Mouse (Mus musculus): ENCODE data around the gene Prpf4. TPM values are rescaled to one million over a fixed set of nuclear protein-coding genes. Genes with fewer than 3 reads are reported as not detected.

The Prpf4 gene
- polyA plus RNA-seq, 1 experiment: 14.1 TPM

DNA sequence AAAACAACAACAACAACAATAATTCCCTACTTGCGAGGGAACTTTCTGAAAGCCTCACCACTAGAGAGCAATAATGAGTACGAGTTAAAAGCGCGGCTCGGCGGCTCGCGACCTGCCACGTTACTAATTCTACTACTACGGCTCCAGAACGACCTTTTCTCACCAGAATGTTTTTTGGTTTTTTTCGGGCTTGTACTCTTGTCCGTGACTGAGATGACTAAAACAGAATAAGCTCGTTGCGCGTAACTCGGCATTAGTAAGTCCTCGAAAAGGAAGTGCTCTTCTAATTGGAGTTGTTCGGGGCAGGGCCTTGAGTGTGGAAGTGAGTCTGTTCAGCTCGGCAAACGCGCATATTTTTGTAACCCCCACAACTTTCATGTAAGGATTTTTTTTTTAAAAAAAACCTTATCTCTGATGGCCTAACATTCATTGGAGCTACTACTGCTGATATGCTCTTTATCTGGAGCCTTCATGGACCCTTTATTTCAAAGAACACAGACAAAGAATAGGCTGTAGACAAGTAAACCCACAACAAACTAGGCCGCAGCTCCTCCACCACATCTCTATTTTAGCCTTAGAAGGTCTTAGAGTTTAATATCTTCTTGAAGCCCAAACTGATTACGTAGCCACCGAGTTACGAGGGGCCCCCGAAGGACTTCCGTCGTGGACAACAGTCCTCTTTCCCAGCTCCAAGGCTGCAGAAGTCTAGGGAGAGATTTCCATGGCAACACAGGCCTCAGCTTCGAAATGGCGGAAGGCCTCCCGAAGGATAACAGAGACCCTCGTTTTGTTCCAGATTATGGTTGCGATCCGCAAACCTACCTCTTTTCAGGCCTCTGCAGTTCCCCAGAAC lies 641 bp upstream of the Prpf4 start:
- TF ChIP-seq POLR2A (IDR thresholded peaks at IDR 0.05; ENCODE audit: low read depth, low read length) (peak; percentile 46), CTCF (IDR thresholded peaks at IDR 0.05; ENCODE audit: borderline replicate concordance, insufficient read depth, low read length) (no peak)
- peak overlapping the region; percentile 94 for H3K27ac ChIP-seq (ENCODE audit: insufficient read depth, low read length)
- peak overlapping the region; percentile 75 for H3K4me3 ChIP-seq (ENCODE audit: insufficient read depth, low read length)
- H3K4me1 ChIP-seq (ENCODE audit: control insufficient read depth, insufficient read depth, low read length): no peaks in the 10 kb centered on the region

- TF ChIP-seq CTCF (IDR thresholded peaks at IDR 0.05; ENCODE audit: borderline replicate concordance, insufficient read depth, low read length) (no peak), POLR2A (IDR thresholded peaks at IDR 0.05; ENCODE audit: low read depth, low read length) (no peak)
- H3K4me1 ChIP-seq (ENCODE audit: control insufficient read depth, insufficient read depth, low read length): no peaks in the 10 kb centered on the region
- peak overlapping the region; percentile 90 for H3K4me3 ChIP-seq (ENCODE audit: insufficient read depth, low read length)
- H3K27ac ChIP-seq (ENCODE audit: insufficient read depth, low read length): no peak overlapping the region
Observed at GRCm38 (mm10) chr4:62409615-62410014, 1.0 kb downstream of the Prpf4 start.

- no peak for TF ChIP-seq POLR2A (IDR thresholded peaks at IDR 0.05; ENCODE audit: low read depth, low read length)
- TF ChIP-seq CTCF (IDR thresholded peaks at IDR 0.05; ENCODE audit: borderline replicate concordance, insufficient read depth, low read length): no peak
- peak overlapping the region; percentile 90 for H3K4me3 ChIP-seq (ENCODE audit: insufficient read depth, low read length)
- H3K27ac ChIP-seq (ENCODE audit: insufficient read depth, low read length): no peak overlapping the region
- H3K4me1 ChIP-seq (ENCODE audit: control insufficient read depth, insufficient read depth, low read length): no peaks in the 10 kb centered on the region
Observed at GRCm38 (mm10) chr4:62410325-62410724, 1.7 kb downstream of the Prpf4 start.

- TF ChIP-seq POLR2A (IDR thresholded peaks at IDR 0.05; ENCODE audit: low read depth, low read length) (no peak), CTCF (IDR thresholded peaks at IDR 0.05; ENCODE audit: borderline replicate concordance, insufficient read depth, low read length) (no peak)
- H3K4me1 ChIP-seq (ENCODE audit: control insufficient read depth, insufficient read depth, low read length): no peaks in the 10 kb centered on the region
- H3K4me3 ChIP-seq (ENCODE audit: insufficient read depth, low read length): no peak overlapping the region
- no peak overlapping the region for H3K27ac ChIP-seq (ENCODE audit: insufficient read depth, low read length)
Observed at GRCm38 (mm10) chr4:62411606-62412005, 3.0 kb downstream of the Prpf4 start.

- Histone ChIP-seq H3K27ac (ENCODE audit: insufficient read depth, low read length) (no peak overlapping the region), H3K4me1 (ENCODE audit: control insufficient read depth, insufficient read depth, low read length) (no peaks in the 10 kb centered on the region)
- TF ChIP-seq POLR2A (IDR thresholded peaks at IDR 0.05; ENCODE audit: low read depth, low read length): no peak
- TF ChIP-seq CTCF (IDR thresholded peaks at IDR 0.05; ENCODE audit: borderline replicate concordance, insufficient read depth, low read length): no peak
Observed at GRCm38 (mm10) chr4:62418448-62418847, 9.9 kb downstream of the Prpf4 start.

DNA sequence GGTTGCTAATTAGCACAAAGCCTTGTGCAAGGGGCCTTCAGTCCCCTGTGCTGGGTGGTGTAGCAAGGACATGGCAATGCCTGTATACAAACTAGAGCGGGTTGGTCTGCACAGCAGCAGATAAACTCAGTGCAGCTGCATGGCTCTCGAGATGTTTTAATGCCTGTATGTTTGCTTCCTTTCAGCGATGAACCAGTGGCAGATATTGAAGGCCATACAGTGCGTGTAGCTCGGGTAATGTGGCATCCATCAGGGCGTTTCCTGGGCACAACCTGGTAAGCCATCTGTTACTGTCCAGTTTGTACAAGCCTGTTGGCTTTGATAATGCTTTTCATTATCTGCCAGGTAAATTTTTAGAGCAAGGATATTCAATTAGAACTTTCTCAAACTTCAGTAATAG lies 10.5 kb downstream of the Prpf4 start:
- no peak overlapping the region for H3K4me3 ChIP-seq (ENCODE audit: insufficient read depth, low read length)
- TF ChIP-seq CTCF (IDR thresholded peaks at IDR 0.05; ENCODE audit: borderline replicate concordance, insufficient read depth, low read length) (no peak), POLR2A (IDR thresholded peaks at IDR 0.05; ENCODE audit: low read depth, low read length) (no peak)
- no peak overlapping the region for H3K27ac ChIP-seq (ENCODE audit: insufficient read depth, low read length)
- no peaks in the 10 kb centered on the region for H3K4me1 ChIP-seq (ENCODE audit: control insufficient read depth, insufficient read depth, low read length)

More at GRCm38 (mm10) chr4:62418448-62418847, 9.9 kb downstream of the Prpf4 start:
- no peak overlapping the region for H3K4me3 ChIP-seq (ENCODE audit: insufficient read depth, low read length)

DNA sequence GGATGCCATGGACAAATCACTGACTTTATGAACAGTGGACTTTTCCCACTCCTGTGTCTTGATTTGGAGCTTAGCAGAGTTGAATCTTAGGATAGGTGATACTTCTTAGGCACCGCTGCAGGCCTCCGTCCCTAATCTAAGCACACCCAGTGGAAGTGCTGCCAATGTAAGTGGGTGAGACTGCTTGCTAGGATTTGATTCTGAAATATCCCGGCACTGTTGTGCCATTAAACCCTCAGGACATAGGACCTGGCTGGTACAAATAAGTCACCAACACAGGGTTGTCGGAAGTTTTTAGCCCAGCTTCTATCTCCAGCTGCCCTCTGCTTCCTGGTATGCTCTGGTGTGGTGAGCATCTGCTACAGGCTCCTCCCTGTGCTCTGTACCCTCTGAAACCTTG lies 17.3 kb downstream of the Prpf4 start:
- Histone ChIP-seq H3K27ac (ENCODE audit: insufficient read depth, low read length) (no peak overlapping the region), H3K4me3 (ENCODE audit: insufficient read depth, low read length) (no peak overlapping the region), H3K4me1 (ENCODE audit: control insufficient read depth, insufficient read depth, low read length) (no peaks in the 10 kb centered on the region)
- TF ChIP-seq POLR2A (IDR thresholded peaks at IDR 0.05; ENCODE audit: low read depth, low read length): no peak
- TF ChIP-seq CTCF (IDR thresholded peaks at IDR 0.05; ENCODE audit: borderline replicate concordance, insufficient read depth, low read length): no peak

DNA sequence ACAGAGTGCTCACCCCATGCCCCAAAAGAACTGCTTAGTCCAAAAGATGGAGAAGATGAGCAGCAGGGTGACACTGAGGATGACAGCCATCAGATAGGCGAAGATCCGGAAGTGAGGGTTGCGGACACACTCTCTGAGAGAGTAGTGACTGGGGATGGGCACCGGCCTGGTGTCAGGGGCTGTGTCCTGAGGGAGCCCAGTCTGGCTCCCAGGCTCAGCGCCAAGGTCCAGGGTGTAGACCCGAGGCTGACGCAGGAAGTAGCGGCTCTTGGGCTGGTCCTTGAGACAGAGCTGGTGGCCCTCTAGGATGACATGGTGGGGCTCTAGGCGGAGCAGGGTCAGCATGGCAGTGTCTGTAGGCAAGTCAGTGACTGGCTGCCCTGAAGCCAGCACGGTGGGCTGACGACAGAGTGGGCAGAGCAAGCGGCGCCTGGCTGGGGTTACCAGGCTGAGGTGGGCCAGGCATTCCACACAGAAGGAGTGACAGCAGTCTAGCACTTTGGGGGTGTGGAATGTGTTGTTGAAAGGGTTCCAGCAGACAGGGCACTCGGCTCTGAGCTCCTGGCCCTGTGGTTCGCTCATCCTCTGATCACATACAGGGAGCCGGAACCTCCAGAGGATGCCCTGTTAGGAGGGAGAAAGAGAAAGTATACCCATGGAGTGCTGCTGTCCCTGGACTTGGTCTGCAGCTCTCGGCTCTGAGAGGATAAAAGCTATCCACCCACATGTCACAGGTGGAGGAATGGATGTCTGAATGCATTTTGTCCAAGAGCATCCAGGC lies 19.6 kb downstream of the Prpf4 start:
- Histone ChIP-seq H3K4me1 (ENCODE audit: control insufficient read depth, insufficient read depth, low read length) (no peaks in the 10 kb centered on the region), H3K4me3 (ENCODE audit: insufficient read depth, low read length) (no peak overlapping the region), H3K27ac (ENCODE audit: insufficient read depth, low read length) (no peak overlapping the region)
- TF ChIP-seq CTCF (IDR thresholded peaks at IDR 0.05; ENCODE audit: borderline replicate concordance, insufficient read depth, low read length) (no peak), POLR2A (IDR thresholded peaks at IDR 0.05; ENCODE audit: low read depth, low read length) (no peak)

- H3K4me3 ChIP-seq (ENCODE audit: insufficient read depth, low read length): no peak overlapping the region
- H3K27ac ChIP-seq (ENCODE audit: insufficient read depth, low read length): no peak overlapping the region
- TF ChIP-seq CTCF (IDR thresholded peaks at IDR 0.05; ENCODE audit: borderline replicate concordance, insufficient read depth, low read length): no peak
- TF ChIP-seq POLR2A (IDR thresholded peaks at IDR 0.05; ENCODE audit: low read depth, low read length): no peak
- no peaks in the 10 kb centered on the region; the same call in 1 of the 2 replicates for H3K4me1 ChIP-seq (ENCODE audit: control insufficient read depth, insufficient read depth, low read length)
Observed at GRCm38 (mm10) chr4:62429616-62430015, 21.0 kb downstream of the Prpf4 start.

DNA sequence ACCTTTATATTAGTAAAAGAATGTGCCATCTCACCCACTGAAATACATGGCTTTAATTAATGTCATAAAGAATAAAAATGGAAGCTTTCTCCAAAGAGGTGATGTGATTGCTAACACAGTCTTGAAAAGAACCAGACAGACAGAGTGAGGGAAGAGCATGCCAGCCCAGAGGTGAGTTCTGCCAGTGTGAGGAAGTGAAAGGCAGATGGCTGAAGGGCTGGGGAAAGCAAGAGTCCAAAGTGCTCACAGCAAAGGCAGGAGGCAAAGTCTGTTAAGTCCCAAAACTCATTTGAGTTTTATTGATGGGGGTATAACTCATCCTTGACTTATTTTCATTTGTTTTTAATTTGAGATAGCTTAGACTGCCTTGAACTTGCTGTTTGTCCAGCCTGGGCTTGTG lies 22.1 kb downstream of the Prpf4 start:
- Histone ChIP-seq H3K27ac (ENCODE audit: insufficient read depth, low read length) (no peak overlapping the region), H3K4me3 (ENCODE audit: insufficient read depth, low read length) (no peak overlapping the region)
- TF ChIP-seq POLR2A (IDR thresholded peaks at IDR 0.05; ENCODE audit: low read depth, low read length) (no peak), CTCF (IDR thresholded peaks at IDR 0.05; ENCODE audit: borderline replicate concordance, insufficient read depth, low read length) (no peak)

More for the DNA sequence above, 22.1 kb downstream of the Prpf4 start:
- H3K4me1 ChIP-seq (ENCODE audit: control insufficient read depth, insufficient read depth, low read length): no peaks in the 10 kb centered on the region; the same call in 1 of the 2 replicates

Data from embryonic fibroblast, embryonic 13.5 days (primary cell).